Mouse (Mus musculus) hindbrain, embryonic 11.5 days (tissue): ENCODE measurements around the gene Cacna2d4. TPM values are rescaled to one million over a fixed set of nuclear protein-coding genes. Genes with fewer than 3 reads are reported as not detected.

ENCODE experiments used
- ATAC-seq: fragments of 200-750 bp; cut with Nextera tagmentation; 2 replicates; pipeline ENCODE4 v1.8.0; 2017; ENCODE audit warnings: mild to moderate bottlenecking, moderate TSS enrichment, moderate library complexity; ENCODE audit not compliant: low FRiP score
- DNase-seq: peaks from one replicate; pipeline ENCODE4 v3.0.0-alpha.2; 2015; ENCODE audit warnings: low spot score
- H3K27ac ChIP-seq: fragments of 300-500 bp; sonication (generic); 2 replicates; pipeline ENCODE4 v1.5.1; 2014; ENCODE audit warnings: mild to moderate bottlenecking, low read depth, low read length
- H3K27me3 ChIP-seq: fragments of 300-500 bp; sonication (generic); 2 replicates; pipeline ENCODE4 v1.6.1; 2014; ENCODE audit warnings: mild to moderate bottlenecking, low read length, moderate library complexity, mixed read lengths; ENCODE audit not compliant: control insufficient read depth, insufficient read depth
- H3K36me3 ChIP-seq: fragments of 300-500 bp; sonication (generic); 2 replicates; pipeline ENCODE4 v1.6.1; 2014; ENCODE audit warnings: mild to moderate bottlenecking, low read length, moderate library complexity, mixed read lengths; ENCODE audit not compliant: control insufficient read depth, insufficient read depth
- H3K4me1 ChIP-seq: fragments of 300-500 bp; sonication (generic); replicated peaks from 2 replicates; pipeline ENCODE4 v1.6.1; 2014; ENCODE audit warnings: low read length, mixed read lengths; ENCODE audit not compliant: control insufficient read depth, insufficient read depth
- H3K4me2 ChIP-seq: fragments of 300-500 bp; sonication (generic); replicated peaks from 2 replicates; pipeline ENCODE4 v1.6.1; 2014; ENCODE audit warnings: mild to moderate bottlenecking, low read depth, low read length
- H3K4me3 ChIP-seq: fragments of 300-500 bp; sonication (generic); 2 replicates; pipeline ENCODE4 v1.5.1; 2014; ENCODE audit warnings: low read depth, low read length
- H3K9ac ChIP-seq: fragments of 300-500 bp; sonication (generic); 2 replicates; pipeline ENCODE4 v1.6.1; 2014; ENCODE audit warnings: low read depth, low read length
- H3K9me3 ChIP-seq: fragments of 300-500 bp; sonication (generic); 2 replicates; pipeline ENCODE4 v1.6.1; 2016; ENCODE audit warnings: low read length; ENCODE audit not compliant: control insufficient read depth
- WGBS: fragments of 180-500 bp; shearing (Covaris S2); extraction: QIAGEN DNeasy Blood & Tissue Kit; methylation state at CpG from one replicate; pipeline ENCODE4 v1.1.7; 2014; 5-methylcytosine and 5-hydroxymethylcytosine counted together
- polyA plus RNA-seq: library from polyadenylated mRNA; unstranded; fragments of >200 nt; fragmentation: Nextera tagmentation; extraction: Ambion mirVana; gene quantifications from 2 replicates; pipeline ENCODE4 v1.2.1, GENCODE M21; 2014

Gene Cacna2d4
- polyA plus RNA-seq, 1 experiment from 2014 or later: 0.05 TPM

GRCm38 (mm10) chr6:119225731-119226130 lies 10.6 kb upstream of the Cacna2d4 start:
- no peak for ATAC-seq

GRCm38 (mm10) chr6:119227001-119227400 lies 9.3 kb upstream of the Cacna2d4 start:
- no peak for ATAC-seq
- no peaks in the 10 kb centered on the region for H3K36me3 ChIP-seq
- H3K4me1 ChIP-seq: 0 out of 2 replicates have a peak, but pooled peaks cover 3% of the 10 kb centered on the region
- no peak overlapping the region for H3K4me2 ChIP-seq
- no peaks in the 10 kb centered on the region for H3K27me3 ChIP-seq
- H3K4me3 ChIP-seq: no peak overlapping the region
- H3K27ac ChIP-seq: no peak overlapping the region
- WGBS: 87% methylated on average over 8 of the region's 8 CpGs
- H3K9ac ChIP-seq: no peak overlapping the region
- no peaks in the 10 kb centered on the region for H3K9me3 ChIP-seq
- DNase-seq: no peak

More at GRCm38 (mm10) chr6:119225731-119226130, 10.6 kb upstream of the Cacna2d4 start:
- Histone ChIP-seq H3K9me3 (no peaks in the 10 kb centered on the region), H3K4me2 (no peak overlapping the region), H3K9ac (no peak overlapping the region), H3K27me3 (no peaks in the 10 kb centered on the region), H3K4me1 (0 out of 2 replicates have a peak, but pooled peaks cover 3% of the 10 kb centered on the region), H3K4me3 (no peak overlapping the region), H3K36me3 (0 out of 2 replicates have a peak, but pooled peaks cover 2% of the 10 kb centered on the region), H3K27ac (no peak overlapping the region)
- no peak for DNase-seq
- WGBS: 92% methylated on average over 6 of the region's 6 CpGs

- Histone ChIP-seq H3K27ac (no peak overlapping the region), H3K27me3 (no peaks in the 10 kb centered on the region), H3K9me3 (no peaks in the 10 kb centered on the region), H3K4me3 (no peak overlapping the region), H3K4me2 (no peak overlapping the region), H3K9ac (no peak overlapping the region), H3K36me3 (no peaks in the 10 kb centered on the region), H3K4me1 (0 out of 2 replicates have a peak, but pooled peaks cover 3% of the 10 kb centered on the region)
- 80% methylated on average over 11 of the region's 11 CpGs for WGBS
- ATAC-seq: no peak
- no peak for DNase-seq
Measured at GRCm38 (mm10) chr6:119228861-119229603, 7.3 kb upstream of the Cacna2d4 start.

- no peaks in the 10 kb centered on the region for H3K36me3 ChIP-seq
- ATAC-seq: no peak
- no peaks in the 10 kb centered on the region for H3K27me3 ChIP-seq
- H3K27ac ChIP-seq: no peak overlapping the region
- H3K9ac ChIP-seq: no peak overlapping the region
- peak; percentile 35 for DNase-seq
- 38% methylated on average over 3 of the region's 3 CpGs for WGBS
- no peaks in the 10 kb centered on the region for H3K9me3 ChIP-seq
- H3K4me3 ChIP-seq: no peak overlapping the region
- H3K4me2 ChIP-seq: no peak overlapping the region
- H3K4me1 ChIP-seq: no peaks in the 10 kb centered on the region
Measured at GRCm38 (mm10) chr6:119233066-119233465, 3.3 kb upstream of the Cacna2d4 start.

- H3K9ac ChIP-seq: no peak overlapping the region
- no peaks in the 10 kb centered on the region for H3K4me1 ChIP-seq
- H3K36me3 ChIP-seq: no peaks in the 10 kb centered on the region
- DNase-seq (no peak), ATAC-seq (no peak)
- no peak overlapping the region for H3K27ac ChIP-seq
- H3K27me3 ChIP-seq: no peaks in the 10 kb centered on the region
- H3K4me2 ChIP-seq: no peak overlapping the region
- H3K4me3 ChIP-seq: no peak overlapping the region
- no peaks in the 10 kb centered on the region for H3K9me3 ChIP-seq
- 85% methylated on average over 5 of the region's 5 CpGs for WGBS
Measured at GRCm38 (mm10) chr6:119235441-119235840, 885 bp upstream of the Cacna2d4 start.

- no peak overlapping the region for H3K9ac ChIP-seq
- no peaks in the 10 kb centered on the region for H3K9me3 ChIP-seq
- DNase-seq (no peak), ATAC-seq (no peak)
- H3K27me3 ChIP-seq: no peaks in the 10 kb centered on the region
- no peak overlapping the region for H3K27ac ChIP-seq
- H3K36me3 ChIP-seq: no peaks in the 10 kb centered on the region
- H3K4me1 ChIP-seq: no peaks in the 10 kb centered on the region
- 69% methylated on average over 8 of the region's 8 CpGs for WGBS
- H3K4me2 ChIP-seq: no peak overlapping the region
- no peak overlapping the region for H3K4me3 ChIP-seq
Measured at GRCm38 (mm10) chr6:119237427-119237989, 1.2 kb downstream of the Cacna2d4 start.

- Histone ChIP-seq H3K27me3 (no peaks in the 10 kb centered on the region), H3K27ac (no peak overlapping the region), H3K4me1 (no peaks in the 10 kb centered on the region), H3K9ac (no peak overlapping the region), H3K36me3 (no peaks in the 10 kb centered on the region), H3K4me3 (no peak overlapping the region), H3K4me2 (no peak overlapping the region), H3K9me3 (no peaks in the 10 kb centered on the region)
- no peak for DNase-seq
- ATAC-seq: no peak
- 72% methylated on average over 5 of the region's 5 CpGs for WGBS
Measured at GRCm38 (mm10) chr6:119239341-119240005, 3.1 kb downstream of the Cacna2d4 start.

GRCm38 (mm10) chr6:119240256-119240655 lies 3.9 kb downstream of the Cacna2d4 start:
- Histone ChIP-seq H3K9me3 (no peaks in the 10 kb centered on the region), H3K27me3 (no peaks in the 10 kb centered on the region), H3K9ac (no peak overlapping the region), H3K4me2 (no peak overlapping the region), H3K4me1 (no peaks in the 10 kb centered on the region), H3K36me3 (no peaks in the 10 kb centered on the region), H3K4me3 (no peak overlapping the region), H3K27ac (no peak overlapping the region)
- DNase-seq (no peak), ATAC-seq (no peak)
- WGBS: 75% methylated on average over 7 of the region's 7 CpGs
